Mouse (Mus musculus) urinary bladder, postnatal 4 days (tissue): ENCODE data around the gene Pxk.
A peak's percentile ranks its signal among the peaks of the same experiment; 100 is the strongest.

Experiments
- DNase-seq, 2 experiments: peaks; one replicate each; pipeline ENCODE4 v3.0.0; 2021 to 2022; ENCODE audit warnings: low spot score in 2 of 2

Pxk gene

GRCm38 (mm10) chr14:8097978-8098686, at the start of gene Pxk:
Gene Pxk (plus strand): TSS chr14:8098211.
- peak; percentile 84 to 86 for DNase-seq

- DNase-seq, result no peak
Observed at GRCm38 (mm10) chr14:8049334-8049733, 48.7 kb upstream of the Pxk start.

GRCm38 (mm10) chr14:8051869-8052268, 46.1 kb upstream of the Pxk start:
- no peak for DNase-seq

GRCm38 (mm10) chr14:8052661-8053060, 45.4 kb upstream of the Pxk start:
- no peak for DNase-seq

- DNase-seq, result peak in 1 of 2 experiments; percentile 57
Observed at GRCm38 (mm10) chr14:8054310-8055102, 43.5 kb upstream of the Pxk start.

- peak in 1 of 2 experiments; percentile 9 for DNase-seq
Observed at GRCm38 (mm10) chr14:8056076-8056475, 41.9 kb upstream of the Pxk start.

- no peak for DNase-seq
Observed at GRCm38 (mm10) chr14:8059938-8060337, 38.1 kb upstream of the Pxk start.

- no peak for DNase-seq
Observed at GRCm38 (mm10) chr14:8062076-8062475, 35.9 kb upstream of the Pxk start.

- no peak for DNase-seq
Observed at GRCm38 (mm10) chr14:8062537-8063301, 35.3 kb upstream of the Pxk start.

- DNase-seq, result no peak
Observed at GRCm38 (mm10) chr14:8063835-8064785, 33.9 kb upstream of the Pxk start.

- peak; percentile 86 to 94 for DNase-seq
Observed at GRCm38 (mm10) chr14:8080165-8080679, 17.8 kb upstream of the Pxk start, which contains the start of gene Rpp14. Gene Rpp14 (plus strand): TSS chr14:8080367.

- DNase-seq, result no peak
Observed at GRCm38 (mm10) chr14:8080718-8081117, 17.3 kb upstream of the Pxk start.

GRCm38 (mm10) chr14:8082949-8083348, 15.1 kb upstream of the Pxk start:
- DNase-seq, result no peak

GRCm38 (mm10) chr14:8089016-8089415, 9.0 kb upstream of the Pxk start:
- DNase-seq, result no peak

- no peak for DNase-seq
Observed at GRCm38 (mm10) chr14:8092573-8092972, 5.4 kb upstream of the Pxk start.

- DNase-seq, result no peak
Observed at GRCm38 (mm10) chr14:8093427-8093826, 4.6 kb upstream of the Pxk start.

- no peak for DNase-seq
Observed at GRCm38 (mm10) chr14:8094931-8095561, 3.0 kb upstream of the Pxk start.

GRCm38 (mm10) chr14:8095562-8095950, 2.5 kb upstream of the Pxk start:
- DNase-seq, result peak in 1 of 2 experiments; percentile 21

GRCm38 (mm10) chr14:8098687-8098995, 630 bp downstream of the Pxk start:
- DNase-seq, result no peak

- DNase-seq, result no peak
Observed at GRCm38 (mm10) chr14:8099561-8100021, 1.6 kb downstream of the Pxk start.
